9 mouse cellular contexts compared by ENCODE assay signal in genomic region chr11:107325739-107326725, GRCm38 (mm10).
A peak's percentile ranks its signal among the peaks of the same experiment; 100 is the strongest.
DNase-seq lines count a peak whose midpoint lies in the region; ATAC-seq and TF ChIP-seq lines count a peak whose summit lies in the region.
"Had no signal": no experiment of that assay in that cellular context is flagged by ENCODE, and none has a peak within 500 bp of the region (broad histone marks: within the 10 kb centered on the region; RNA-seq: fewer than 3 reads in every experiment).

No protein-coding gene starts in this region.

- peaks cover 7% of the 10 kb centered on the region for H3K9me3 ChIP-seq in heart, embryonic 12.5 days (replicated peaks)
- no peaks in the 10 kb centered on the region; the same call in 1 of the 2 replicates for H3K9me3 ChIP-seq in forebrain, embryonic 14.5 days (replicated peaks; ENCODE audit: control insufficient read depth, low read length)
- H3K9me3 ChIP-seq in midbrain, embryonic 10.5 days (replicated peaks) = peaks cover 4% of the 10 kb centered on the region; the same call in 1 of the 2 replicates
- H3K9me3 ChIP-seq in intestine, postnatal 0 days (ENCODE audit: control insufficient read depth) = no peaks in the 10 kb centered on the region

- no peak for DNase-seq in heart, adult 9 months (ENCODE audit: low spot score in 2 of 2)
- peak; percentile 51 for DNase-seq in cerebellum, adult 11-12 months
- DNase-seq in forebrain, embryonic 14.5 days (ENCODE audit: low spot score) = peak; percentile 45
- DNase-seq in midbrain, embryonic 10.5 days (ENCODE audit: low spot score) = peak; percentile 68
- DNase-seq in frontal cortex, postnatal 14 days (ENCODE audit: low spot score in 2 of 2) = no peak

- H3K36me3 ChIP-seq in heart, embryonic 12.5 days = peaks cover 4% of the 10 kb centered on the region; the same call in 1 of the 2 replicates
- H3K36me3 ChIP-seq in forebrain, embryonic 14.5 days (ENCODE audit: control insufficient read depth, insufficient read depth, low read length) = no peaks in the 10 kb centered on the region
- H3K36me3 ChIP-seq in midbrain, embryonic 10.5 days = peaks cover 8% of the 10 kb centered on the region; the same call in 1 of the 2 replicates
- H3K36me3 ChIP-seq in intestine, postnatal 0 days (ENCODE audit: control insufficient read depth, insufficient read depth) = no peaks in the 10 kb centered on the region

- no peak overlapping the region for H3K9ac ChIP-seq in heart, embryonic 12.5 days
- H3K9ac ChIP-seq in forebrain, embryonic 14.5 days (ENCODE audit: low read length) = no peak overlapping the region
- no peak overlapping the region for H3K9ac ChIP-seq in intestine, postnatal 0 days (ENCODE audit: low read depth, low read length)

- peak overlapping the region; percentile 30; the same call in 1 of the 2 replicates for H3K27ac ChIP-seq in heart, embryonic 12.5 days (ENCODE audit: poor library complexity, severe bottlenecking)
- H3K27ac ChIP-seq in forebrain, embryonic 14.5 days (ENCODE audit: low read depth, low read length) = no peak overlapping the region; the same call in 1 of the 2 replicates
- peak overlapping the region; percentile 80 for H3K27ac ChIP-seq in midbrain, embryonic 10.5 days (replicated peaks)
- H3K27ac ChIP-seq in intestine, postnatal 0 days (ENCODE audit: low read depth, low read length) = no peak overlapping the region

- no peaks in the 10 kb centered on the region for H3K27me3 ChIP-seq in heart, embryonic 12.5 days (replicated peaks)
- H3K27me3 ChIP-seq in forebrain, embryonic 14.5 days (replicated peaks; ENCODE audit: control insufficient read depth, insufficient read depth, low read length) = no peaks in the 10 kb centered on the region
- no peaks in the 10 kb centered on the region for H3K27me3 ChIP-seq in midbrain, embryonic 10.5 days (ENCODE audit: low read depth, poor library complexity, severe bottlenecking)
- H3K27me3 ChIP-seq in intestine, postnatal 0 days (replicated peaks; ENCODE audit: control insufficient read depth, insufficient read depth, low read length) = no peaks in the 10 kb centered on the region

- H3K4me1 ChIP-seq in heart, embryonic 12.5 days (replicated peaks) = peaks cover 13% of the 10 kb centered on the region
- peaks cover 10% of the 10 kb centered on the region for H3K4me1 ChIP-seq in forebrain, embryonic 14.5 days (ENCODE audit: control insufficient read depth, insufficient read depth, low read length)
- peaks cover 19% of the 10 kb centered on the region for H3K4me1 ChIP-seq in midbrain, embryonic 10.5 days
- H3K4me1 ChIP-seq in intestine, postnatal 0 days (replicated peaks; ENCODE audit: control insufficient read depth, insufficient read depth, low read length) = no peaks in the 10 kb centered on the region

- H3K4me2 ChIP-seq in heart, embryonic 12.5 days = no peak overlapping the region
- H3K4me2 ChIP-seq in forebrain, embryonic 14.5 days (ENCODE audit: low read length) = no peak overlapping the region
- no peak overlapping the region for H3K4me2 ChIP-seq in intestine, postnatal 0 days (replicated peaks; ENCODE audit: low read depth)

- 50% methylated on average over 14 of the region's 14 CpGs for WGBS in heart, embryonic 12.5 days
- WGBS in forebrain, embryonic 14.5 days = 27% methylated on average over 14 of the region's 14 CpGs
- 36% methylated on average over 14 of the region's 14 CpGs for WGBS in midbrain, embryonic 10.5 days
- 58% methylated on average over 14 of the region's 14 CpGs for WGBS in intestine, postnatal 0 days

- H3K4me3 ChIP-seq in heart, embryonic 12.5 days = no peak overlapping the region
- no peak overlapping the region for H3K4me3 ChIP-seq in forebrain, embryonic 14.5 days (ENCODE audit: low read depth, low read length)
- peak overlapping the region; percentile 22; the same call in 1 of the 2 replicates for H3K4me3 ChIP-seq in midbrain, embryonic 10.5 days
- no peak overlapping the region for H3K4me3 ChIP-seq in intestine, postnatal 0 days (ENCODE audit: low read depth, low read length)
- H3K4me3 ChIP-seq: myocyte had no signal

- TF ChIP-seq CTCF in intestine, postnatal 0 days (IDR thresholded peaks at IDR 0.05; ENCODE audit: low read depth) = no peak

- no peak; the same call in 1 of the 2 replicates for ATAC-seq in heart, embryonic 12.5 days (ENCODE audit: insufficient number of reproducible peaks, low FRiP score)
- peak; percentile 58; the same call in 1 of the 2 replicates for ATAC-seq in forebrain, embryonic 14.5 days
- no peak for ATAC-seq in megakaryocyte progenitor cell, adult 5-6 weeks (replicated peaks; ENCODE audit: poor library complexity)
- no peak for ATAC-seq in intestine, postnatal 0 days

Comparison
In these comparisons a context has a peak if more than half of its experiments do, and no peak if none do; other contexts are left out.
1. H3K27ac ChIP-seq: peak in heart, embryonic 12.5 days (single experiment) and midbrain, embryonic 10.5 days (single experiment); none in forebrain, embryonic 14.5 days (single experiment) and intestine, postnatal 0 days (single experiment).
2. DNase-seq: peak in cerebellum, adult 11-12 months (single experiment), forebrain, embryonic 14.5 days (single experiment) and midbrain, embryonic 10.5 days (single experiment); none in heart, adult 9 months (0 of 2) and frontal cortex, postnatal 14 days (0 of 2).